Mouse (Mus musculus): Measurements from ENCODE around the gene Rnf187.

Rnf187 gene

DNA sequence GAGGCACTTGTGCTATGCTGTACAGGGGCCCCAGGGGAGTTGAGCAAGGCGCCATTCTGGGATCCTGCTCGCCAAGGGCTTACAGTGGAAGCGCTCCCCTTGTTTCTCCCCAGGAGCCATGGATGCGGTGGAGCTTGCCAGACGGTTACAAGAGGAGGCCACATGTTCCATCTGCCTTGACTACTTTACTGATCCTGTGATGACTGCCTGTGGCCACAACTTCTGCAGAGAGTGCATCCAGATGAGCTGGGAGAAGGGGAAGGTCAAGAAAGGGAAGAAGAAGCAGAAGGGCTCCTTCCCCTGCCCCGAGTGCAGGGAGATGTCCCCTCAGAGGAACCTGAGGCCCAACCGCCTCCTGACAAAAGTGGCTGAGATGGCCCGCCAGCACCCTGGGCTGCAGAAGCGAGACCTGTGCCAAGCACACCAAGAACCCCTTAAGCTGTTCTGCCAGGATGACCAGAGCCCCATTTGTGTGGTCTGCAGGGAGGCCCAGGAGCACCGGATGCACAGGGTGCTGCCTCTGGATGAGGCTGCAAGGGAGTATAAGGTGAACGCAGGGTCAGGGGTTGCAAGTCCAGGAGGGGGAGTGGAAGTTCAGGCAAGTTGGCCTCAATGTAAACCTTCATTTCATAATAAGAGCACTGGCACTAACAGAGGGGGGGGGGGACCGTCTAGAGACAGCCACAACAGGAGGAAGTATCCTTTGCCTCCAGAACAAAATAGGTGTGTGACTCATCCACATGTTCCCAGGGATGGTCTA, 26.5 kb upstream of the Rnf187 start:
- in situ Hi-C loops (cut with MboI, MseI): no loop called here

DNA sequence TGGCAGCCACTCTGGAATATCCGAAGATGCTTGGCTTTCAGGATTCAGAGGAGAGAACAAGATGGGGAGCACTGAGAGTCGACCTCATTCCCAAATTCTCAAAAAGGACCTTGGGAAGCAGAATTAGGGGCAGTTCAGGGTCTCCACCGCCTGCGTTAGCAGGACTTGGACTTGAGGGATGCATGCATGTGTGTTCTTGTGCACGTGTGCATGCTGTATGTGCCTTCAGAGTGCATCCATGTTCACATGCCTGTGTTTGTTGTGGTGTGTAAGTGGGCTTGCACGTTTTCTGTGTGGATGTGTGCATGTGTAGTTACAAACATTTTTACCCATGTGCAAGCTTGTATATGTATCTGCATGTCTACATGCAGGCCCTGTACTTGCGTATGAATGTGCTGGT, 25.5 kb upstream of the Rnf187 start:
- in situ Hi-C loops (cut with MboI, MseI): no loop called here

- in situ Hi-C loops (cut with MboI, MseI): no loop called here
Observed at GRCm38 (mm10) chr11:58963543-58963942, 24.8 kb upstream of the Rnf187 start.

GRCm38 (mm10) chr11:58961364-58962177, 22.9 kb upstream of the Rnf187 start:
- in situ Hi-C loops (cut with MboI, MseI): no loop called here

DNA sequence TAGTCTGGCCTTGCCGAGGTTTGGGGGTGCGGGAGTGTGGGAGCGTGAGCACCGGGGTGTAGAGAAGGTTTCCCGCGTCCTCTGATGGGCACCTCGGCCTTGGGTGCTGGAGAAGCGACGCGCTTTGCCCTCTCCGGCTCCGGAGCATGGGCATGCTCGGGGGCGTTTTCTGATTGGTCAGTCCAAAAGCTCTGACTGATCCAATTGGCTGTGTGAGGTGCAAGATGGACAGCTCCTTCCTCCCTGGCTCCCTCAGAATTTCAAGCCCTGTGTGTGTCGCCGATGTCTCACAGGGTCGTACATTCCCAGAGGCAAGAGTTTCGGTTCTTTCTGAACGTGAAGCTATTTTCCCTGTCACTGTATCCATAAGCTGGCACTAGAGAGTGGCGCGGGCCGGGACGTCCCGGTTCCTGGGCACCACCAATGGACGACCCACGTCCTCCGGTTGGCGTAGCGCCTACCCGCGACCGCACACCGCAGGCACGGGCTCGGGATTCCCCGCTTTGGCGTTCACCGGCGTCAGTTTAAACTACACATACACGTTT, 21.3 kb upstream of the Rnf187 start:
- in situ Hi-C loops (cut with MboI, MseI): loop anchor here (10.0 kb wide), 1 partner anchor 1275 kb away; no protein-coding TSS in a partner anchor

- in situ Hi-C loops (cut with MboI, MseI): loop anchor here (10.0 kb wide), 1 partner anchor 1275 kb away; no protein-coding TSS in a partner anchor
Observed at GRCm38 (mm10) chr11:58959186-58959825, 20.6 kb upstream of the Rnf187 start.

GRCm38 (mm10) chr11:58958536-58958935, 19.8 kb upstream of the Rnf187 start:
- in situ Hi-C loops (cut with MboI, MseI): loop anchor here (10.0 kb wide), 1 partner anchor 1276 kb away; no protein-coding TSS in a partner anchor

- in situ Hi-C loops (cut with MboI, MseI): loop anchor here (10.0 kb wide), 1 partner anchor 1277 kb away; no protein-coding TSS in a partner anchor
Observed at GRCm38 (mm10) chr11:58957226-58957914, 18.7 kb upstream of the Rnf187 start.

- in situ Hi-C loops (cut with MboI, MseI): loop anchor here (10.0 kb wide), 1 partner anchor 1279 kb away; no protein-coding TSS in a partner anchor
Observed at GRCm38 (mm10) chr11:58955868-58956257, 17.1 kb upstream of the Rnf187 start.

GRCm38 (mm10) chr11:58955143-58955867, 16.6 kb upstream of the Rnf187 start:
- in situ Hi-C loops (cut with MboI, MseI): loop anchor here (10.0 kb wide), 1 partner anchor 1279 kb away; no protein-coding TSS in a partner anchor

GRCm38 (mm10) chr11:58954420-58955142, 15.9 kb upstream of the Rnf187 start, which contains the start of the genes Hist3h2a and Trim17:
Gene Hist3h2a (plus strand): TSS chr11:58954685.
Gene Trim17 (plus strand): TSS chr11:58954685.
- in situ Hi-C loops (cut with MboI, MseI): loop anchor here (10.0 kb wide), 1 partner anchor 1280 kb away; no protein-coding TSS in a partner anchor

DNA sequence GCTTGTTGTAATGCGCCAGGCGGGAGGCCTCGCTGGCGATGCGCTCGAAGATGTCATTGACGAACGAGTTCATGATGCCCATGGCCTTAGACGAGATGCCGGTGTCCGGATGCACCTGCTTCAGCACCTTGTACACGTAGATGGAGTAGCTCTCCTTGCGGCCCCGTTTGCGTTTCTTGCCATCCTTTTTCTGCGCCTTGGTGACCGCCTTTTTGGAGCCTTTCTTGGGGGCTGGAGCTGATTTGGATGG, 15.4 kb upstream of the Rnf187 start:
- in situ Hi-C loops (cut with MboI, MseI): loop anchor here (10.0 kb wide), 1 partner anchor 1281 kb away; no protein-coding TSS in a partner anchor

- in situ Hi-C loops (cut with MboI, MseI): loop anchor here (10.0 kb wide), 1 partner anchor 1281 kb away; no protein-coding TSS in a partner anchor
Observed at GRCm38 (mm10) chr11:58953351-58954169, 14.8 kb upstream of the Rnf187 start.

DNA sequence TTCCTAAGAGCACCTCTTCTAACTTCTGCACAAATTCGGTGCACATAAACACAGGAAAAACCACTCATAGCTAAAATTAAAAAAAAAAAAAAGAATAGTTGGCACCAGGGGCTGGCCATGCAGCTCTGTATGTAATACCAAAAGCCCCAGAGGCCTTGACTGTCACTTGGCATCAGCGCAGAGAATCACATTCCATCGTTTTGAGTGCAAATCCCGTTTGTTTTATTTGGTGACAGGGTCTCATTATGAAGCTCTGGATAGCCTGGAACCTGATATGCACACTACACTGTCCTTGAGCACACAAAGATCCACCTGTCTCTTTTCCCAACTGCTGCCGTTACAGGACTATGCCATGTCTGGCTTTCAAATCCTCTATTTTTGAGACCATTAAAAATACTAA, 12.5 kb upstream of the Rnf187 start:
- in situ Hi-C loops (cut with MboI, MseI): loop anchor here (10.0 kb wide), 1 partner anchor 1284 kb away; no protein-coding TSS in a partner anchor

DNA sequence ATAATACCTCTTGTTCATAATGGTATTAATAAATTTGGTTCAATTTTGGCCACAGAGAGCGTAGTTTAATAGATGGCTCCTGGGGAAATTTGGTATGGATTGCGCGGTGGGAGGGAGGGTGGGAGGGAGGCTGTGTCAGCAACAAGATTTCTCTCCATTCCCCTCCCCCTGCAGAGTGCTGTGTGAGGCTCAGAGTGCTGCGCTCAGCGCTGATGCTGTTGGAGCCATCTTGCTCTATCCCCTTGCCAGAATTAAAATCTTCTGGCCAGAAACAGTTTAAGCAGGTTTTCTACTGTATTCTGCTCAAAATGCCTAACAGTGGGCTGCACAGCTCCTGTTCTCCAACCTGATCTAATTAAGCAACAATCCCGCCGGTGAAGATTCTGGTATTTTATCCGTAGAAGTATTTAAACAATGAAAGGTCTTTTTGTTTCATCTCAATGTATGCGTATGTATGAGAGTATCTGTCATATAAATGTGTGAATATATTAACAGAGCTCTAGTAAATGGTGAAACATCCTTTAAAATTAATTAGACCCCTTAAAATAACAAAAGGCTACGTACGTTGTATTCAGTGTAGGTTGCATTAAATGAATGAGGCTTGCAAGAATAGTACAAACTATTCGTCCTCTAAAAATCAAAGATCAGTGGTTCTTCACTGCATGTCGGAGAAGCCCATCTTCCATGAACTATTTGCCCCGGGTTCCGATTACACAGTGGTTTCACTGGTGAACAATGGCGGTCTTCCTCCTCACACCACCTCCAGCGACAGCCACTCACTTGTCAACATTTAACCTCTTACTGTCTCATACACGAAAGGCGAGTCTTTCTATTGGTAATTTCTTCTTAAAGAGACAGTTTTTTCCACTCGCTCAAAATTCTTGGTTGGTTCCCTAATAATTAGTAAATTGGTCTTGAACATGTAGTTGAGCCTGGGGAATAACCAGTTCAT, 11.0 kb upstream of the Rnf187 start:
- in situ Hi-C loops (cut with MboI, MseI): loop anchor here (10.0 kb wide), 1 partner anchor 1285 kb away; no protein-coding TSS in a partner anchor

DNA sequence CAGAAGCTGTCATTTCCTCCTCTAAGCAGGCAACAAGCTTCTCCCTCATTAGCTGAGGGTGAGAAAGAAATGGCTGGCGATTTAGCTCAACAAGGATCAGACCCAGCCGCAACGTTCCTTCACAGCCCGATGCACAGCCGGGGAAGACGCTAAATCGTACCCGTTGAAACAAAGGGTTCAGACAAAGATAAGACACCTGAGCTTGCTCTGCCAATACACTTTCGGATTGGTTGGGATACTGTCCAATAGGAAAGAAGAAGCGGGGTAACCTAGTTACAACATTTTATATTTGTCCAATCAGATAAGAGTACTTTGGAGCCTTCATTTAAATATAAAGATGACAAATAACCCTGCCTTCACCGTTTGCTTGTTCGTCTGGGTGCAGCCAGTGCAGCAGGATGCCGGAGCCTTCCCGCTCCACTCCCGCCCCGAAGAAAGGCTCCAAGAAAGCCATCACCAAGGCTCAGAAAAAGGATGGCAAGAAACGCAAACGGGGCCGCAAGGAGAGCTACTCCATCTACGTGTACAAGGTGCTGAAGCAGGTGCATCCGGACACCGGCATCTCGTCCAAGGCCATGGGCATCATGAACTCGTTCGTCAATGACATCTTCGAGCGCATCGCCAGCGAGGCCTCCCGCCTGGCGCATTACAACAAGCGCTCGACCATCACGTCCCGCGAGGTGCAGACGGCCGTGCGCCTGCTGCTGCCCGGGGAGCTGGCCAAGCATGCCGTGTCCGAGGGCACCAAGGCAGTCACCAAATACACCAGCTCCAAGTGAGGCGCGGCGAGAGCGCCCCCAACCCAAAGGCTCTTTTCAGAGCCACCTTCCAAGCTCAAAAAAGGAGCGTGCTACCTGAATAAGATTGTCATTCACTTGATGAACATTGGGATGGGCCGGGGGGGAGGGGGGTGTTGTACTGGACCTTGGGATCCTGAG, 10.1 kb upstream of the Rnf187 start, which contains the start of gene Hist3h2ba:
TSS of gene Hist3h2ba (plus strand) at position 379 of the 938 bp plus-strand sequence.
- in situ Hi-C loops (cut with MboI, MseI): no loop called here
